Mouse (Mus musculus) megakaryocyte, embryonic 14.5 days (primary cell): ENCODE results near the gene Nkiras2. TPM values are rescaled to one million over a fixed set of nuclear protein-coding genes. Genes with fewer than 3 reads are reported as not detected.
A peak's percentile ranks its signal among the peaks of the same experiment; 100 is the strongest.
"Not testable (repeated sequence)": the region's sequence is repeated elsewhere in the genome, so short reads cannot be mapped to it uniquely, and the experiment has no call there.

Source experiments
- H3K27me3 ChIP-seq: replicated peaks from 2 replicates; pipeline ENCODE3; 2012; ENCODE audit warnings: inconsistent platforms
- H3K36me3 ChIP-seq: replicated peaks from 2 replicates; pipeline ENCODE3; 2012; ENCODE audit warnings: low read length, inconsistent platforms, mixed read lengths
- H3K4me1 ChIP-seq: 2 replicates; pipeline ENCODE4 v1.6.1; 2012; ENCODE audit warnings: inconsistent platforms
- H3K4me3 ChIP-seq: replicated peaks from 2 replicates; pipeline ENCODE3; 2012; ENCODE audit warnings: moderate library complexity, mild to moderate bottlenecking, inconsistent platforms
- H3K9me3 ChIP-seq: 2 replicates; pipeline ENCODE4 v1.6.1; 2012; ENCODE audit warnings: inconsistent platforms
- FLI1 ChIP-seq: IDR thresholded peaks from 2 replicates; pipeline ENCODE4 v1.6.1; 2012; ENCODE audit warnings: low read length, inconsistent platforms, mixed read lengths
- GATA1 ChIP-seq: IDR thresholded peaks from 3 replicates; pipeline ENCODE4 v1.6.1; 2012; ENCODE audit warnings: mixed read lengths, low read length, inconsistent platforms, borderline replicate concordance
- polyA plus RNA-seq: library from polyadenylated mRNA; stranded (reverse); fragments of >175 nt; gene quantifications from 2 replicates; pipeline ENCODE4 v1.2.3, GENCODE M21; 2012; ENCODE audit warnings: low replicate concordance; ENCODE audit not compliant: insufficient read depth

The Nkiras2 gene
- polyA plus RNA-seq, 1 experiment, result 103 TPM

GRCm38 (mm10) chr11:100579116-100579799, 39.8 kb upstream of the Nkiras2 start:
- Histone ChIP-seq H3K9me3 (no peaks in the 10 kb centered on the region), H3K36me3 (peaks cover 85% of the 10 kb centered on the region), H3K27me3 (no peaks in the 10 kb centered on the region), H3K4me3 (no peak overlapping the region), H3K4me1 (peaks cover 78% of the 10 kb centered on the region)
- TF ChIP-seq FLI1 (no peak), GATA1 (no peak)

DNA sequence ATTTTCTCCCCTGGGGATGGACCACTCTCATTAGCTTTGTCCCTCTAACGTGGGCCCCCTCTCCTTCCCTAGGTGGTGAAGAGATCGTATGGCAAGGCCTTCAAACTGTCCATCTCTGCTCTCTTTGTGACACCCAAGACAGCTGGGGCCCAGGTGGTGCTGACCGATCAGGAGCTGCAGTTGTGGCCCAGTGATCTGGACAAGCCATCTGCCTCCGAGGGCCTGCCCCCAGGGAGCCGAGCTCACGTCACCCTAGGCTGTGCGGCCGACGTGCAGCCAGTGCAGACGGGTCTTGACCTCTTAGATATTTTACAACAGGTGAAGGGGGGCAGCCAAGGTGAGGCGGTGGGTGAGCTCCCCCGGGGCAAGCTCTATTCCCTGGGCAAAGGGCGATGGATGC, 38.8 kb upstream of the Nkiras2 start:
- Histone ChIP-seq H3K27me3 (no peaks in the 10 kb centered on the region), H3K36me3 (peaks cover 95% of the 10 kb centered on the region)

GRCm38 (mm10) chr11:100581756-100582155, 37.3 kb upstream of the Nkiras2 start:
- peaks cover 80% of the 10 kb centered on the region for H3K4me1 ChIP-seq
- H3K36me3 ChIP-seq, result peaks cover 100% of the 10 kb centered on the region

More for the DNA sequence above, 38.8 kb upstream of the Nkiras2 start:
- Histone ChIP-seq H3K4me3 (no peak overlapping the region), H3K4me1 (peaks cover 81% of the 10 kb centered on the region), H3K9me3 (no peaks in the 10 kb centered on the region)
- TF ChIP-seq FLI1, result no peak
- no peak for TF ChIP-seq GATA1

DNA sequence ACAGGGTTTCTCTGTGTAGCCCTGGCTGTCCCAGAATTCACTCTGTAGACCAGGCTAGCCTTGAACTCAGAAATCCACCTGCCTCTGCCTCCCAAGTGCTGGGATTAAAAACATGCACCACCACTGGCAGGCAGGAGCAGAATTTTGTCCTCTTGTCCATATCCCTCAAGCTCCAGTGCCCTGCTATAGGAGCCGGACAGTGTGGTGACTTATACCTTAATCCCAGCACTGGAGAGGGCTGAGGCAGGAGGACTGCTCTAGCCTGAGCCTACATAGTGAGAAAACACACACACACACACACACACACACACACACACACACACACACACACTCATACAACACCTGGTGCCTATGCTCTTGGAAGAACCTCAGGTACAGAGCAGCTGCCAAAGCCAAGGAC, 36.6 kb upstream of the Nkiras2 start:
- H3K4me3 ChIP-seq, H3K9me3 ChIP-seq, H3K27me3 ChIP-seq: not testable (repeated sequence)
- peaks cover 76% of the 10 kb centered on the region for H3K4me1 ChIP-seq
- H3K36me3 ChIP-seq, result peaks cover 100% of the 10 kb centered on the region

More at GRCm38 (mm10) chr11:100581756-100582155, 37.3 kb upstream of the Nkiras2 start:
- Histone ChIP-seq H3K9me3 (no peaks in the 10 kb centered on the region), H3K27me3 (no peaks in the 10 kb centered on the region), H3K4me3 (no peak overlapping the region)
- TF ChIP-seq GATA1, result no peak
- no peak for TF ChIP-seq FLI1

- Histone ChIP-seq H3K36me3 (peaks cover 100% of the 10 kb centered on the region), H3K4me3 (no peak overlapping the region), H3K27me3 (no peaks in the 10 kb centered on the region), H3K9me3 (no peaks in the 10 kb centered on the region), H3K4me1 (peaks cover 76% of the 10 kb centered on the region)
- TF ChIP-seq GATA1 (no peak), FLI1 (no peak)
Measured at GRCm38 (mm10) chr11:100582836-100583235, 36.2 kb upstream of the Nkiras2 start.

GRCm38 (mm10) chr11:100584561-100584961, 34.5 kb upstream of the Nkiras2 start:
- Histone ChIP-seq H3K4me3 (no peak overlapping the region), H3K4me1 (peaks cover 76% of the 10 kb centered on the region), H3K27me3 (no peaks in the 10 kb centered on the region), H3K9me3 (no peaks in the 10 kb centered on the region), H3K36me3 (peaks cover 98% of the 10 kb centered on the region)
- no peak for TF ChIP-seq FLI1
- TF ChIP-seq GATA1, result no peak

DNA sequence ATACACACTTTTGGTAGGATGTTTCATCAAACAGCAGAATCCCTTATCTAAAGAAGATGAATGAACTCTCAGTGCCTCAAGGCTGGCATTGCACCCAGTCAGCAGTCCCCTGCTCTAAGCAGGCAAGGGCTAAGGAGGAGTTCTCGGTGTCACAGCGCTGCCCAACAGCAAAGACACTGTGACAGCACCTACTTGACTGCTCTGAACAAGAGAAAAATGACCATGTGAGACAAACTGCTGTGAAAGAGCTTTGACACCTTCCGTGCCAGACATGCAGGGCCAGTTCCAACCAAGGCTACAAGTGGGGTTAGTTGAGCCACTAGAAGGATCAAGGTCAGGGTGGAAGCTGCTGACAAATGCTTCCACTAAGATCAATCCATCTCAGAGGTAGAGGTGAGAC, 33.9 kb upstream of the Nkiras2 start:
- Histone ChIP-seq H3K36me3 (peaks cover 98% of the 10 kb centered on the region), H3K4me3 (no peak overlapping the region), H3K4me1 (peaks cover 79% of the 10 kb centered on the region), H3K27me3 (no peaks in the 10 kb centered on the region), H3K9me3 (no peaks in the 10 kb centered on the region)
- TF ChIP-seq GATA1 (no peak), FLI1 (no peak)

DNA sequence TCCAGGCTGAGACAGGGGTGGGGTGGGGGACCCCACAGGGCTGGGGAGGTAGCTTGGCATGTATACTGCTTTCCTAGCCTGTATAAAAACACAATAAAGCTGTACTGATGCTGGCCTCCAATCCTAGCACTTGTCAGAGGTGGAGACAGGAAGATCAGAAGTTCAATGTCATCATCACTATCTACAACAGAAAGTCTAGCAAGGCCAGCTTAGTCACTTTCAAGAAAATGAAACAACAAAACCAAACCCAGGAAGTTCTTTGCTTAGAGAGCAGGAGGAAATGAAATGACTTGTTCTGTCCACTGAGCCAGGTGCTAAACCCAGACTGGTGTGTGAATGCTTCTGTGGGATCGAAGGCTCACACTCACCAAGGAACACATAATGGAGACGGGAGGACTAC, 30.6 kb upstream of the Nkiras2 start:
- Histone ChIP-seq H3K9me3 (no peaks in the 10 kb centered on the region), H3K27me3 (no peaks in the 10 kb centered on the region), H3K36me3 (peaks cover 98% of the 10 kb centered on the region), H3K4me3 (peak overlapping the region; percentile 59), H3K4me1 (peaks cover 58% of the 10 kb centered on the region)
- TF ChIP-seq GATA1 (no peak), FLI1 (no peak)

DNA sequence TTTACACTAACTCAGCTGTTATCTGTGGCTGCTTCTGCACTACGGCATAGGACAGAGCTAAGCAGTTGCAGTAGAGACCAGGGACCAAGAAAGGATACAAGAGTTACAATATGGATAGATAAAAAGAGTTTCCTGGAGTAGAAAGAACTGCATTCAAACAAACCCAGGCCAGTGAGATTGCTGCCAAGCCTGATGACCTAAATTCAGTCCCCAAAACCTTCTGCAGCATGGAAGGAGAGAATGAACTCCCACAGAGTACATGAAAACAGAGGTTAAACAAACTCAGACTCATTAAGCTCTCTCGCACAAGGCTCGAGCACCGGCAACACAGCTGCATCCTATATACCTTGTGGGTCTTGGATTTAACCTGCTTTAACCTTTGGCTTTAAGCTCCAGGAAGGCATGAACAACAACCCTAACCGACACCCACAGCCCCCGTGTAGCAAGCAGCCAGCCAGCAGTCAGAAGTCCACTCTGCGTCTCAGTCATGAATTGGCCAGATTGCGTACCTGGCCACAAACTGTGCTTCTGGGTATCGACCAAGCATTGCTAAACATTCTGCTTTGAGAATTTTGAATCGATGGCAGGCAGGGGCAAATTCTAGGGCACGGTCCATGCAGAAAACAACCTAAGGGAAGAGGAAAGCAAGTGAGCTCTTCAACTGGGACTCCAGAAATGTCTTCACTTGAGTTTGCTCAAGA, 26.5 kb upstream of the Nkiras2 start:
- Histone ChIP-seq H3K4me3 (no peak overlapping the region), H3K4me1 (peaks cover 23% of the 10 kb centered on the region), H3K36me3 (peaks cover 98% of the 10 kb centered on the region)

DNA sequence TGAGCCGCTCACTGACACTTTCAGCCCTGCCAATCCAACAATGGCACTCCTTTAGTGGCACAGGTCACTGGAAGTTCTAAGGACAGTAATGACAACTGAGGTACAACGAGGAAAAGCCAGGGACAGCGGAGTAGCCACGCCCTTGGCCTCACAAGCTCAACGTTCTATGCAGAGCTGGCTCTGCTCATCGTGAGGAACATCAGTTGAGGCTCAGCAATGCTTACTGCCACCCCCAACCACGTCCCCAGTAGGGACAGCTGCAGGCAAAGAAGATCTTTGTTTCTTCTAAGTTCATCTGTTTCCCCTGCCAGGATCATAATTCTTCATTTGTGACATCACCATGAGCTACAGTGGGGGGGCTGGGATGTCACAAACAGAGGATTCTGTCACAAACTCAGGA, 24.4 kb upstream of the Nkiras2 start:
- no peak overlapping the region for H3K4me3 ChIP-seq
- no peaks in the 10 kb centered on the region for H3K27me3 ChIP-seq
- TF ChIP-seq FLI1 (no peak), GATA1 (no peak)
- peaks cover 100% of the 10 kb centered on the region for H3K36me3 ChIP-seq
- peaks cover 3% of the 10 kb centered on the region for H3K4me1 ChIP-seq
- no peaks in the 10 kb centered on the region for H3K9me3 ChIP-seq

More for the DNA sequence above, 26.5 kb upstream of the Nkiras2 start:
- Histone ChIP-seq H3K27me3 (no peaks in the 10 kb centered on the region), H3K9me3 (no peaks in the 10 kb centered on the region)
- no peak for TF ChIP-seq FLI1
- no peak for TF ChIP-seq GATA1
